Mouse (Mus musculus) lung, adult 2 months (tissue): ENCODE measurements around the gene Ptges3. TPM values are rescaled to one million over a fixed set of nuclear protein-coding genes. Genes with fewer than 3 reads are reported as not detected.

Experiments
- DNase-seq: peaks from one replicate; pipeline ENCODE4 v3.0.0; 2022
- H3K4me1 ChIP-seq: fragments of 200-500 bp; 2 replicates; pipeline ENCODE4 v1.6.1; 2011; ENCODE audit warnings: low read length; ENCODE audit not compliant: control insufficient read depth, insufficient read depth
- H3K4me3 ChIP-seq: fragments of 200-500 bp; replicated peaks from 2 replicates; pipeline ENCODE3; 2011; ENCODE audit warnings: low read depth, mild to moderate bottlenecking, control low read depth, low read length; ENCODE audit errors: extremely low read depth
- CTCF ChIP-seq: fragments of 200-500 bp; IDR thresholded peaks from 2 replicates; pipeline ENCODE4 v1.5.1; 2011; ENCODE audit warnings: mild to moderate bottlenecking, low read length, control low read depth; ENCODE audit not compliant: insufficient read depth
- POLR2A ChIP-seq: fragments of 200-500 bp; IDR thresholded peaks from 2 replicates; pipeline ENCODE4 v1.6.1; 2011; ENCODE audit warnings: low read depth, mild to moderate bottlenecking, control low read depth, low read length, borderline replicate concordance; ENCODE audit errors: extremely low read depth
- WGBS: fragments of 180-500 bp; shearing (Covaris S2); methylation state at CpG from one replicate; pipeline ENCODE4 v1.1.7; 2018; 5-methylcytosine and 5-hydroxymethylcytosine counted together
- polyA plus RNA-seq: library from polyadenylated mRNA; depleted of rRNA; stranded (reverse); fragments of >200 nt; gene quantifications from 2 replicates; pipeline ENCODE4 v1.2.3, GENCODE M21; 2012; rRNA removed

Ptges3 gene
- polyA plus RNA-seq, 1 experiment, result 43.8 TPM

DNA sequence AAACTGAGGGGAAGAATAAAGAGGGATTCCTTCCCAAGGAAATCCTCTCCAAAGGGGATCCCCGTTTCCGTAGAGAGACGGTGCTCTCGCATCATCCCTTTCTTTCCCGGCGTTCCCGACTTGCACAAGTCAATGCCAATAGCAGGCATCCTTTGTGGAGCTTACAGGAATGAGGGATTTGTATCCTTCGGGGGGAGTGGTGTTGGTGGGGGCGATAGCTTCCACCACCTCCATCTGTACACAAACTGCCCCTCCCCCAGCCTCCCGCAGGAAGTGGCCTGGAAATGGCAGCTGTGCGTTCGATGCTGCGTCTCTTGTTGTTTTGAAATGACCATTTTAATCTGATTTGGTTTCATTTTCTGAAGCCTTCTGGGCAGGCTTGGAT, 38.8 kb downstream of the Ptges3 start:
- under 1% methylated on average over 13 of the region's 13 CpGs for WGBS
- TF ChIP-seq POLR2A (no peak), CTCF (no peak)
- Histone ChIP-seq H3K4me1 (peaks cover 18% of the 10 kb centered on the region), H3K4me3 (peak overlapping the region; percentile 93)
- DNase-seq, result peak; percentile 61

DNA sequence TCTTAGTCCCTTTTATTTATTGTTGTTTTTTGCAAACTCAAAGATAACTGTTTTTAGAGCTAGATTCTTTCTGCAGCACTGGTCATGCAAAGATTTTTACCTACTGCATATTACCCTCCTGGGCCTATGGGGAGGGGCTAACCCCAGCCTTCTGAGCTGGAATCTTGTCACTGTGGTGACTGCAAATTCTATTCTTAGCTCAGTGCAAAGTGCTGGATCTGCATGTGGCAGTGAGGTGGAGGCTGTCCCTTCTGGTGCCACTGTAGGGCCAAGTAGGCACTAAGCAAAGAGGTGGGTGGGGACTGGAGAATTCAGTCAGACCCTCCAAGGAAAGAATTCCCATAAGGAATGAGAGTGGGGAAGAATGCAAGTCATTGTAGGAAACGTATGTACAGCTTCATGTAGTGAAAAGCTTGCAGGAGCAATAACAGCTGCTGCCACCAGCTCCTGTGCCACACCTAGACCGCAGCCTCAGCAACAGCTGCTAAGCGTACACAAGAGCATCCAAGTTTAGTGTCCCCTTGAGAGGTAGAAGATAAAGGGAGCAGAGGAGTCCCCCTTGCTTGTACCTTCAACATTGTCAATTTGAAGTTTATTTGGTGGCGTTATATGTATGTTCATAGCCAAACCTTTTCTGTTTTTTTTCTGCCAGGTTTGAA, 51.5 kb downstream of the Ptges3 start:
- Histone ChIP-seq H3K4me1 (no peaks in the 10 kb centered on the region), H3K4me3 (no peak overlapping the region)
- TF ChIP-seq POLR2A (no peak), CTCF (no peak)
- DNase-seq, result no peak
- 91% methylated on average over 4 of the region's 4 CpGs for WGBS

GRCm38 (mm10) chr10:128111227-128111626, 52.5 kb downstream of the Ptges3 start:
- no peaks in the 10 kb centered on the region for H3K4me1 ChIP-seq
- TF ChIP-seq POLR2A, result no peak
- no peak for TF ChIP-seq CTCF
- H3K4me3 ChIP-seq, result no peak overlapping the region
- DNase-seq, result no peak

DNA sequence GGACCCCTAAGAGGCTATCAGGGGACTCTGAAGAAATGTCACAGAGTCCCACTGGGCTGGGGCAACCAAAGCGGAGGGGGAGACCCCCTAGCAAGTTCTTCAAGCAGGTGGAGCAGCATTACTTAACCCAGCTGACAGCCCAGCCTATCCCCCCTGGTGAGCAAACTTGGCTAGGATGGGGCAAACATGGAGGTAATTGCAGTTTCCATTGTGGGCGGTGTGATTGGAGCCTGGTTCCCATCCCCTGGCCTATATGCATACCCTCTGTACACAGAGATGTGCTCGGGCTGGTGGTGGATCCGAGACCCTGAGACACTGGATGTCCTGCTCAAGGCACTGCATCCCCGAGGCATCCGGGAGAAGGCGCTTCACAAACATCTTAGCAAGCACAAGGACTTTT, 65.1 kb downstream of the Ptges3 start:
- WGBS, result 86% methylated on average over 7 of the region's 7 CpGs
- TF ChIP-seq CTCF (no peak), POLR2A (no peak)
- H3K4me3 ChIP-seq, result no peak overlapping the region
- no peak for DNase-seq
- H3K4me1 ChIP-seq, result no peaks in the 10 kb centered on the region

DNA sequence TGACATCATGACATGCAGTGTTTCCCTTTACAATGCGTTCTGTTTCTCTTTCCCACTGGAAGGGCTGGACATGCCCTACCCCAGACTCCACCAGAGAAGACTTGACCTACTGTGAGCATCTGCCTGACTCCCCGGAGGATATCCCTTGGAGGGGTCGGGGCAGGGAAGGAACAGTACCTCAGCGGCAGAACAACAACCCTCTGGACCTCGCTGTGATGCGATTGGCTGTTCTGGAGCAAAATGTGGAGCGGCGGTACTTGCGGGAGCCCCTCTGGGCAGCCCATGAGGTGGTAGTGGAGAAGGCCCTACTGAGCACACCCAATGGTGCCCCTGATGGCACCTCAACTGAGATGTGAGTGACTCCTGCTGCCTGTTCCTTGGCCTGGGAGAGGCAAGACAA, 66.1 kb downstream of the Ptges3 start:
- DNase-seq, result no peak
- WGBS, result 91% methylated on average over 9 of the region's 9 CpGs
- H3K4me3 ChIP-seq, result no peak overlapping the region
- no peak for TF ChIP-seq POLR2A
- no peak for TF ChIP-seq CTCF
- H3K4me1 ChIP-seq, result no peaks in the 10 kb centered on the region

DNA sequence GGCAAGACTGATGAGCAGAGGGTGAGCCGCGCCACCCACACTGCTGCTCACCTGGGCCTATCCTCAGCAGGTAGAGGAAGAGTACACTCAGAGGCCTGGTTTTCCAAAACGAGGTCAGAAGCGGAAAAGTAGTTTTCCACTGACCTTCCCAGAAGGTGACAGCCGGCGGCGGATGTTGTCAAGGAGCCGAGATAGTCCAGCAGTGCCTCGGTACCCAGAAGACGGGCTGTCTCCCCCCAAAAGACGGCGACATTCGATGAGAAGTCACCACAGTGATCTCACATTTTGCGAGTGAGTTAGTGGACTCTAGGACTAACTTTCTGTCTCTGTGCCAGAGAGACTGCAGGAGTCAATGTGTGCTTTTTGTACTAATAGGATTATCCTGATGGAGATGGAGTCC, 67.2 kb downstream of the Ptges3 start:
- WGBS, result 89% methylated on average over 14 of the region's 14 CpGs
- H3K4me1 ChIP-seq, result no peaks in the 10 kb centered on the region
- H3K4me3 ChIP-seq, result no peak overlapping the region
- TF ChIP-seq CTCF (no peak), POLR2A (no peak)
- no peak for DNase-seq

Other genes with a start within 250 kb of the Ptges3 start
- gene Rdh19, start 209.0 kb upstream of the Ptges3 start, polyA plus RNA-seq, result not detected in 2 replicates
- gene Rdh16f2, start 192.5 kb upstream of the Ptges3 start, polyA plus RNA-seq, result not detected in 2 replicates
- 0.12 and 0.72 TPM in 2 replicates for gene Rdh7, start 170.1 kb upstream of the Ptges3 start, polyA plus RNA-seq
- gene Sdr9c7, start 160.4 kb upstream of the Ptges3 start, polyA plus RNA-seq, result 2.9 TPM in 1 of 2 replicates, not detected in the other
- gene Hsd17b6, start 51.3 kb upstream of the Ptges3 start, polyA plus RNA-seq, result 0.56 TPM in 1 of 2 replicates, not detected in the other
- 1.4 and 2.3 TPM in 2 replicates for gene Prim1, start 43.8 kb upstream of the Ptges3 start, polyA plus RNA-seq
- 102 and 113 TPM in 2 replicates for gene Naca, start 23.4 kb upstream of the Ptges3 start, polyA plus RNA-seq
- gene Atp5b, start 24.3 kb downstream of the Ptges3 start, polyA plus RNA-seq, result 1,519 and 1,632 TPM in 2 replicates
- 26.9 and 40.7 TPM in 2 replicates for gene Baz2a, start 32.6 kb downstream of the Ptges3 start, polyA plus RNA-seq
- gene Rbms2, start 121.3 kb downstream of the Ptges3 start, polyA plus RNA-seq, result 103 and 116 TPM in 2 replicates
- gene Gls2, start 135.5 kb downstream of the Ptges3 start, polyA plus RNA-seq, result 1.5 and 2.4 TPM in 2 replicates
- gene Spryd4, start 152.9 kb downstream of the Ptges3 start, polyA plus RNA-seq, result 5.6 and 9.9 TPM in 2 replicates
- not detected in 2 replicates for gene Mip, start 166.9 kb downstream of the Ptges3 start, polyA plus RNA-seq
- gene Timeless, start 173.1 kb downstream of the Ptges3 start, polyA plus RNA-seq, result 7.8 and 7.9 TPM in 2 replicates
- gene Apon, start 195.1 kb downstream of the Ptges3 start, polyA plus RNA-seq, result 0.08 and 0.27 TPM in 2 replicates
- 0.32 and 0.75 TPM in 2 replicates for gene Apof, start 209.7 kb downstream of the Ptges3 start, polyA plus RNA-seq
- 30.8 and 34.4 TPM in 2 replicates for gene Stat2, start 211.6 kb downstream of the Ptges3 start, polyA plus RNA-seq
- gene Il23a, start 239.8 kb downstream of the Ptges3 start, polyA plus RNA-seq, result 0.08 TPM in 1 of 2 replicates, not detected in the other
- gene Pan2, start 244.4 kb downstream of the Ptges3 start, polyA plus RNA-seq, result 22.8 and 30.7 TPM in 2 replicates